Mouse (Mus musculus) cerebellum, adult 2 months (tissue): ENCODE data around the gene Abl1.

Source experiments
- CTCF ChIP-seq: fragments of 200-500 bp; IDR thresholded peaks from 2 replicates; pipeline ENCODE4 v1.5.1; 2011; ENCODE audit warnings: low read depth, mild to moderate bottlenecking, control low read depth, low read length, moderate library complexity, borderline replicate concordance; ENCODE audit not compliant: insufficient read depth
- POLR2A ChIP-seq: fragments of 200-500 bp; IDR thresholded peaks from 2 replicates; pipeline ENCODE4 v1.6.1; 2011; ENCODE audit warnings: low read length, control low read depth, borderline replicate concordance; ENCODE audit not compliant: insufficient read depth

DNA sequence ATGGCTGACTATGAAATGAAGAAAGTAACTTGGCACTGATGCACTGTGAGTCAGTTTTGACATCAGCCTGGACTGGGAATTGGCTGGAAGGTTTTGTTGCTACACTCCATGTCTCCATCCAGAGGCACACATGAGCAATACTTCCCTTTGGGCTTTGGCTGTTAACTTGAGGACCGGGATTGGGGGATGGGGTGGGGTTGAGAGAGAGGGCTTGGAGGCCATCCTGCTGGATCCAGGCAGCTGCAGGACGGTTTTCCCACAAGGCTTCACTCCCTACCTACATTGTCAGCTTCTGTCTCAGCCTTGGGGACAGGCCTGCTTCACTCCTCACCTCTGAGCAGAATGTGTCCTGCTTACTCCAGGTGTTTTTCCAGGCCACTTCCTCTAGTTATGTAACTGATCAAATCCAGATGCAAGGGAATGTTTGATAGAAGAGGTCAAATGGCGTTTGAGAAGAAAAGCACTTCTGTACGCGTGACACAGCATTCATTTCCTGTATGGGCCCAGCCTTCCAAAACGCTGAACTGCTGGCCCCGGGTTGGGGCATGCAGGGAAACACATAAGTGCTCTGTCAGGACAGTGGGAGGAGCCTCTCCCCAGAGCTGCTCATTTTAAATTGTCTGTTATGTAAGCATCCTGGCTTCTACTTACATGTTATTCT lies 82.7 kb downstream of the Abl1 start:
- no peak for TF ChIP-seq CTCF
- TF ChIP-seq POLR2A, result no peak
